Mouse (Mus musculus) neural tube, postnatal 0 days (tissue): ENCODE data around the gene Fam160a2. TPM values are rescaled to one million over a fixed set of nuclear protein-coding genes. Genes with fewer than 3 reads are reported as not detected.

Source experiments
- polyA plus RNA-seq: library from polyadenylated mRNA; unstranded; fragments of >200 nt; fragmentation: Nextera tagmentation; extraction: Ambion mirVana; gene quantifications from 2 replicates; pipeline ENCODE4 v1.2.1, GENCODE M21; 2015

Gene Fam160a2
- polyA plus RNA-seq, result 29.2 and 36.0 TPM in 2 replicates

DNA sequence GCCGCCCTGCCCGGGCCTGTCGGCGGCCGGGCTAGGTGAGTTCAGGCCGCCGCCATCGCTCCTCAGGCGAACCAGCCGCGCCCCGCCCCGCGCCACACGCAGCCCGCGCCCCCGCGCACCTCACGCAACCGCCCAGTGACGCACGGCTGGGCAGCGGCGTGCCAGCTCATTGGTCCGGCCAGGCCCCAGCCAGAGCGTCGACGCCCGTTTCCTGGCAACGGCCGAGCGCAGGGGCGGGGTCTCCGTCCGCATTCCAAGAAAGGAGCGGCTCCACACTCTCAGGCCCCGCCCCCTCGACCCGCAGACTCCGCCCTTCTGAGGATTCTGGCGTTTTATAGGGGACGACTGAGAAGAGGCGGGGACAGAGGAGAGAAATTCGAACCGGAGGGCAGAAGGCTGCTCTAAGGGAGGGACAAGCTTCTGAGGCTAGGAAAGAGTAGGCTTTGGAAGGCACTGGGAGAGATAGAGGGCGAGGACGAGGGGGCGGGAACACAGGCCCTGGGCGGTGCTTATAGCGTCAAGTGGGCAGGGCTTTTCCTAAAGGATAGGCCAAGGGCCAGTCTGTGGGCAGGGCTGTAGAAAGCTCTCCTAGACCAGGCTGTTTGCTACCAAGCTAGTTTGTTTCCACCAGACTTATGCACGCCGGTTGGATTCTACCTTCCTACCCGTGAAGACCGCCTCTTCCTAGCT lies at the start of gene Fam160a2:
Gene Fam160a2, minus strand, starts transcription at position 120 of the 690 bp plus-strand sequence.

DNA sequence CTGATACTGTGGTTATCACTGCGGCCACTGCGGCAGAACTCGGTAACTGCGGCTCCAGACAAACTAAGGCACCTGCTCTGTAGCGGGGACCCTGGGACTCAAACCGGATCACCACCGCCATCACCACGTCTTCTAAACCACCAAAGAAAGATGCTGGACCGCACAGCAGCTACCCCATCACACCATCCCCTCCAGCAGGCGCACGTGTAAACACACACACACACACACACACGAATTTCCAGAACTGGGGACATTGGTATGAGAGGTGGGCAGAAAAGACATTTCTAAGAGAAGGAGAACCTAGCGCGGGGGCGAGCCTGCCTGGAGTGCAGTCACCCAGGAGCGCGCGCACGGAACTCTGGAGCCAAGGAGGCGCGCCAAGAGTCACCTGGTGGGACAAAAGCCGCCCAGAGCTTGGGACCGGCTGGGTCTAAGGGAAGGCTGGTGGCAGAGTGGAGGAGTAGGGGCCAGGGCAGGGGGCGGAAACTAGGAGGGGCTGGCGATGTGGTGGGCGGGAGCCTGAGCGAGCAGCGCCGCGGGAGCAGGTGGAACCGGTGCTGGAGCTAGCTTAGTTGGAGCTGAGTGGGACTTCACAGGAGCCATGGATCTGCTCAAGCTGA lies 25.7 kb upstream of the Fam160a2 start, which contains the start of gene Cckbr:
Gene Cckbr, plus strand, starts transcription at position 308 of the 620 bp plus-strand sequence.

DNA sequence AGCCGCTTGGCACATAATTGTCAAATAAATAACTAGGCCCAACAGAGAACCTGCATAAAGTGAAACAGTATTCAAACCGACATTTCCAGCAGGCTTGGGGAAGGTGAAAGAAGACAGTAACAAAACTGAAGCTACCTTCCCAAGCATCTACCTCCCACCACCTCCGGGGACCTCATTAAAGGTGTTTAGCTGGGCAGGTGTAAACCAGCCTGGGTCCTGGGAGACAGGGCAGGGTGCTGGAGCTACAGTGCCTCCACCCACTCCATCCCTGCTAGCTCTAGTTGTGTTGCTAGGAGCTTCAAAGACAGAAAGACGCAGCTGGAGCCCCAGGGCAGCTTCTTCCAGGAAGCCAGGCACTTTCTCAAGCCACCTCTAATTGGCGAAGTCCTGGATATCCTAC lies 4.4 kb upstream of the Fam160a2 start, which contains the start of gene Cnga4:
Gene Cnga4, plus strand, starts transcription at position 301 of the 400 bp plus-strand sequence.

DNA sequence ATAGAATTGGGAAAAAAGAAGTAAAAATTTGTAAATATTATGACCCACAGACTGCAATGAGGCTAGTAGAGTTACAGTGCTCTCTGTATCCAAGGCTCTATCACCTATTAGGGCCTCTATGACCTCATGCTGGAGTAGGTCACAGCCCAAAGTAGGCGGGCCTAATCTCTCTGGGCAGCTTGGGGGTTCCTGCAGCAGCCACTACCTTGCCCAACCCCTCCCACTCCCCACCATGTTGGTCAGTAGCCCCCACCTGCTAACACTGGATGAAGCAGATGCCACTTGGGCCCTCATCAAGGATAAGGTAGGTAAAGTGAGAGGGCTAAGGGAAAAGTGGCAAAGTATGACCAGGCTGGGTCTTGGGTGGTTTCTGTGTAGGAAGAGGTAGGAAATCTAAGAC lies 25.0 kb downstream of the Fam160a2 start, which contains the start of gene Gm5901:
Gene Gm5901, plus strand, starts transcription at position 173 of the 400 bp plus-strand sequence.

DNA sequence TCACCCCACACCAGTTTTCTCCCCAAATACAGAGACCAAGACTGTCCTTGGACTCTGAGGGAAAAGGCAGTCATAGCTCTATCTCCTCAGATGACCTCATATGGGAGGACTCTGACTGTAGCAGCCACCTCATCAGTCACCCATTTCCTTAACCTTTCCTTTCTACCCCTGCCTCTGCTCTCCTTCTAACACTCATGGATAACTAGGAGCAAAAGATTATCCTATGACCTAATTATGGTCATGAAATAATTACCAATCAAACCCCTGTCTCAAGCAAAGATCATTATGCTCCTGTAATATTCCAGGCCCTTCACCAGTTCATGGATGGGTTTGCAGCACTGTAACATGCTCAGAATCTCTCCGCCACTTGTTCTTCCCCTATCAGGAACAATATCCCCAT lies 31.9 kb downstream of the Fam160a2 start, which contains the start of gene Olfr692:
Gene Olfr692, plus strand, starts transcription at position 301 of the 400 bp plus-strand sequence.

DNA sequence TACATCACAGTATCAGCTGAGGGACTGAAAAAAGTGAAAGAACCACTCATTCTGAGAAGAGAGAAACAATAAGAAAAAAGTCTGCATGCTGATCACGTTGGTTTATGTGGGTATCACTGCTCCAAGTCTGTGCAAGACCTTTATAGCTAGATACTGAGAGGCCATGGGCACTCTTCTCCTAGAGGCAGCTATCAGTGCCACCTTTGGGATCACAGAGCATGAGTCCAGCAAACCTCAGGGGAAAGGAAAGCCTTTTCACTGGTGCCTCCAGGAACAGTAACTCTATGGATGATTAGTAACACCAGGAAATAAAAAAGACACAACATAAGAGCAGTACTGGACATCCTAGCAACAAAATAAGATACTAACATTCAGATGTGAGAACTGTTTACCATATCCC lies 57.7 kb downstream of the Fam160a2 start, which contains the start of gene Olfr691:
Gene Olfr691, minus strand, starts transcription at position 101 of the 400 bp plus-strand sequence.

DNA sequence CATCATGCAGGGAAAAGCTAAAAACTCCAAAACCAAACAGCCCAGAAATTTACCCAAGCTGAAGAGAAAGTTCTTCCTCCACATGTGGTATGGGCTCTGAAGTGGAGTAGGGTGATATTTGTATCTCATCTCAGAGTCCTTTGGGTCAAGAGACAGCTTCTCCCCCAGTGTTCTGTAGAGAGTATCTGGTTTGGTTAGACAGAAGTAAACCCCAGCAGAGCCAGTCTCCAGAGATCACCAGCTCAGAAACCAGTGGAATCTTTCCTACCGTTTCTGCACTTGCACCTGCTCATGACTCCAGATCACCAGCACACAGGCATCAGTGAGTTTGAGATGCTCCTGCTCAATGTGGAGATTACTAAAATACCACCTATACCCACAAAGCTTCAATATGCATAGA lies 65.8 kb downstream of the Fam160a2 start, which contains the start of gene Olfr690:
Gene Olfr690, minus strand, starts transcription at position 101 of the 400 bp plus-strand sequence.

Other genes starting within 250 kb of the Fam160a2 start
- not detected in 2 replicates for gene Olfr684, start 236.4 kb downstream of the Fam160a2 start, polyA plus RNA-seq
- not detected in 2 replicates for gene Olfr685, start 214.0 kb downstream of the Fam160a2 start, polyA plus RNA-seq
- gene Olfr686, start 192.6 kb downstream of the Fam160a2 start, polyA plus RNA-seq, result not detected in 2 replicates
- not detected in 2 replicates for gene Olfr688, start 112.0 kb downstream of the Fam160a2 start, polyA plus RNA-seq
- gene Olfr689, start 88.9 kb downstream of the Fam160a2 start, polyA plus RNA-seq, result 0.19 TPM in 1 of 2 replicates, not detected in the other
- gene Olfr690, start 66.0 kb downstream of the Fam160a2 start, polyA plus RNA-seq, result not detected in 2 replicates
- gene Olfr691, start 57.8 kb downstream of the Fam160a2 start, polyA plus RNA-seq, result 0.24 and 0.31 TPM in 2 replicates
- not detected in 2 replicates for gene Olfr692, start 31.8 kb downstream of the Fam160a2 start, polyA plus RNA-seq
- gene Gm5901, start 25.0 kb downstream of the Fam160a2 start, polyA plus RNA-seq, result not detected in 2 replicates
- 0.13 and 0.18 TPM in 2 replicates for gene Cnga4, start 4.5 kb upstream of the Fam160a2 start, polyA plus RNA-seq
- gene Cckbr, start 25.7 kb upstream of the Fam160a2 start, polyA plus RNA-seq, result 7.7 and 8.3 TPM in 2 replicates
- gene Cavin3, start 82.2 kb upstream of the Fam160a2 start, polyA plus RNA-seq, result 51.8 and 63.3 TPM in 2 replicates
- gene Smpd1, start 154.3 kb upstream of the Fam160a2 start, polyA plus RNA-seq, result 97.1 and 101 TPM in 2 replicates
- 260 and 295 TPM in 2 replicates for gene Apbb1, start 181.6 kb upstream of the Fam160a2 start, polyA plus RNA-seq
- gene Hpx, start 200.1 kb upstream of the Fam160a2 start, polyA plus RNA-seq, result 0.19 TPM in 1 of 2 replicates, not detected in the other
- gene Trim3, start 233.5 kb upstream of the Fam160a2 start, polyA plus RNA-seq, result 95.8 and 110 TPM in 2 replicates
- 229 and 231 TPM in 2 replicates for gene Timm10b, start 240.0 kb upstream of the Fam160a2 start, polyA plus RNA-seq
- 75.6 and 81.8 TPM in 2 replicates for gene Arfip2, start 240.4 kb upstream of the Fam160a2 start, polyA plus RNA-seq
- gene Gm45799, start 240.5 kb upstream of the Fam160a2 start, polyA plus RNA-seq, result 18.2 and 25.6 TPM in 2 replicates